ENCODE assay signal across 8 mouse cellular contexts in genomic region chr5:138656477-138657156, GRCm38 (mm10). TPM values are rescaled to one million over a fixed set of nuclear protein-coding genes. Genes with fewer than 3 reads are reported as not detected.
DNase-seq lines count a peak whose midpoint lies in the region; ATAC-seq and TF ChIP-seq lines count a peak whose summit lies in the region.

No protein-coding gene starts in this region.

- ATAC-seq in forebrain, embryonic 12.5 days (ENCODE audit: low FRiP score) = peak; percentile 82
- peak; percentile 89 for ATAC-seq in hindbrain, embryonic 15.5 days (ENCODE audit: low FRiP score, low read depth)
- peak; percentile 76 for ATAC-seq in megakaryocyte-erythroid progenitor cell, adult 5-6 weeks (replicated peaks; ENCODE audit: low FRiP score, low TSS enrichment, poor library complexity, severe bottlenecking)

- no peak for TF ChIP-seq POLR2A in small intestine, adult 2 months (IDR thresholded peaks at IDR 0.05; ENCODE audit: low read depth, low read length)

- no peak overlapping the region for H3K9ac ChIP-seq in forebrain, embryonic 12.5 days
- H3K9ac ChIP-seq in hindbrain, embryonic 15.5 days = 0 out of 2 replicates have a peak overlapping the region, but pooled peaks have one; percentile 13

- intact Hi-C loops in left cerebral cortex, postnatal 14 days (cut with DNase I) = no loop called here

- DNase-seq in ovary, postnatal 14 days (ENCODE audit: low spot score) = peak; percentile 15
- no peak for DNase-seq in ovary, adult 18-20 months (ENCODE audit: low spot score)
- peak; percentile 32 for DNase-seq in brain, embryonic 18.5 days (ENCODE audit: low read depth, low spot score)
- peak; percentile 52 to 70 for DNase-seq in left cerebral cortex, postnatal 14 days (ENCODE audit: low spot score in 2 of 2)

- no peaks in the 10 kb centered on the region for H3K9me3 ChIP-seq in forebrain, embryonic 12.5 days
- H3K9me3 ChIP-seq in hindbrain, embryonic 15.5 days = no peaks in the 10 kb centered on the region

- no peaks in the 10 kb centered on the region for H3K27me3 ChIP-seq in forebrain, embryonic 12.5 days
- no peaks in the 10 kb centered on the region for H3K27me3 ChIP-seq in hindbrain, embryonic 15.5 days
- H3K27me3 ChIP-seq in small intestine, adult 2 months (ENCODE audit: control insufficient read depth, insufficient read depth, low read length) = no peaks in the 10 kb centered on the region

- H3K36me3 ChIP-seq in forebrain, embryonic 12.5 days (replicated peaks) = 0 out of 2 replicates have a peak, but pooled peaks cover 3% of the 10 kb centered on the region
- H3K36me3 ChIP-seq in hindbrain, embryonic 15.5 days = no peaks in the 10 kb centered on the region; the same call in 1 of the 2 replicates
- no peaks in the 10 kb centered on the region for H3K36me3 ChIP-seq in small intestine, adult 2 months (ENCODE audit: control insufficient read depth, insufficient read depth, low read length)

- H3K4me1 ChIP-seq in forebrain, embryonic 12.5 days = no peaks in the 10 kb centered on the region
- no peaks in the 10 kb centered on the region for H3K4me1 ChIP-seq in hindbrain, embryonic 15.5 days (replicated peaks)
- no peaks in the 10 kb centered on the region for H3K4me1 ChIP-seq in small intestine, adult 2 months (ENCODE audit: control insufficient read depth, insufficient read depth, insufficient read length, low read length)

- no peak overlapping the region for H3K4me3 ChIP-seq in forebrain, embryonic 12.5 days (replicated peaks)
- H3K4me3 ChIP-seq in hindbrain, embryonic 15.5 days = no peak overlapping the region
- no peak overlapping the region for H3K4me3 ChIP-seq in small intestine, adult 2 months (ENCODE audit: low read depth, low read length)

- no peak overlapping the region for H3K4me2 ChIP-seq in forebrain, embryonic 12.5 days
- no peak overlapping the region for H3K4me2 ChIP-seq in hindbrain, embryonic 15.5 days

- peak; percentile 41; the same call in 1 of the 2 replicates for TF ChIP-seq CTCF in small intestine, adult 2 months (IDR thresholded peaks at IDR 0.05; ENCODE audit: extremely low read depth, insufficient read length, insufficient replicate concordance, low read depth, low read length)

- WGBS in forebrain, embryonic 12.5 days = 8% methylated on average over 2 of the region's 2 CpGs
- WGBS in hindbrain, embryonic 15.5 days = 24% methylated on average over 2 of the region's 2 CpGs
- WGBS in small intestine, adult 2 months = 17% methylated on average over 2 of the region's 2 CpGs

- H3K27ac ChIP-seq in forebrain, embryonic 12.5 days = no peak overlapping the region
- H3K27ac ChIP-seq in hindbrain, embryonic 15.5 days (replicated peaks) = no peak overlapping the region
- H3K27ac ChIP-seq in small intestine, adult 2 months (ENCODE audit: insufficient read depth, low read depth, low read length) = no peak overlapping the region

RNA-seq across cellular contexts. Expression of gene A430033K04Rik, which starts 34.0 kb away (rescaled TPM):
- 15.9 and 17.6 TPM in 2 replicates for polyA plus RNA-seq in forebrain, embryonic 12.5 days (2016; fragmentation: Nextera tagmentation; extraction: Ambion mirVana)
- polyA plus RNA-seq in hindbrain, embryonic 15.5 days (2015; fragmentation: Nextera tagmentation; extraction: Ambion mirVana) = 20.6 and 22.0 TPM in 2 replicates
- total RNA-seq in left cerebral cortex, postnatal 14 days (2021) = 10 to 100 TPM; 11.5 to 12.3 TPM
- 10.4 and 20.4 TPM in 2 replicates for total RNA-seq in megakaryocyte-erythroid progenitor cell, adult 5-6 weeks (2014; fragmentation: Nextera tagmentation)
- 15.2 and 23.7 TPM in 2 replicates for total RNA-seq in megakaryocyte-erythroid progenitor cell, adult 5-6 weeks (2017)
- polyA plus RNA-seq in small intestine, adult 2 months (2012; rRNA removed) = 0.28 and 0.62 TPM in 2 replicates

RNA-seq across cellular contexts. Expression of gene Zfp68, which starts 37.1 kb away (rescaled TPM):
- polyA plus RNA-seq in forebrain, embryonic 12.5 days (2016; fragmentation: Nextera tagmentation; extraction: Ambion mirVana) = 79.6 and 81.4 TPM in 2 replicates
- 71.4 and 71.8 TPM in 2 replicates for polyA plus RNA-seq in hindbrain, embryonic 15.5 days (2015; fragmentation: Nextera tagmentation; extraction: Ambion mirVana)
- 10 to 100 TPM; 22.8 to 26.6 TPM for total RNA-seq in left cerebral cortex, postnatal 14 days (2021)
- 22.6 and 27.5 TPM in 2 replicates for total RNA-seq in megakaryocyte-erythroid progenitor cell, adult 5-6 weeks (2014; fragmentation: Nextera tagmentation)
- 54.6 and 76.1 TPM in 2 replicates for total RNA-seq in megakaryocyte-erythroid progenitor cell, adult 5-6 weeks (2017)
- 1.3 and 2.0 TPM in 2 replicates for polyA plus RNA-seq in small intestine, adult 2 months (2012; rRNA removed)

Comparison
In these comparisons a context has a peak if more than half of its experiments do, and no peak if none do; other contexts are left out.
1. RNA of gene A430033K04Rik, which starts 34.0 kb away (polyA plus RNA-seq): 20.6 to 22.0 TPM in hindbrain, embryonic 15.5 days and 15.9 to 17.6 TPM in forebrain, embryonic 12.5 days; 0.28 to 0.62 TPM in small intestine, adult 2 months; every median in the first group is over 10 times any median in the second.
2. RNA of gene Zfp68, which starts 37.1 kb away (polyA plus RNA-seq): 79.6 to 81.4 TPM in forebrain, embryonic 12.5 days and 71.4 to 71.8 TPM in hindbrain, embryonic 15.5 days; 1.3 to 2.0 TPM in small intestine, adult 2 months; every median in the first group is over 10 times any median in the second.
3. Peak in every context shown above with its lines, with median percentiles within 50 percentile points of each other: ATAC-seq.